Mouse (Mus musculus): Measurements from ENCODE around the gene Zkscan14. TPM values are rescaled to one million over a fixed set of nuclear protein-coding genes. Genes with fewer than 3 reads are reported as not detected.

Gene Zkscan14
- polyA plus RNA-seq, 1 experiment from 2014 or later: 8.5 TPM

DNA sequence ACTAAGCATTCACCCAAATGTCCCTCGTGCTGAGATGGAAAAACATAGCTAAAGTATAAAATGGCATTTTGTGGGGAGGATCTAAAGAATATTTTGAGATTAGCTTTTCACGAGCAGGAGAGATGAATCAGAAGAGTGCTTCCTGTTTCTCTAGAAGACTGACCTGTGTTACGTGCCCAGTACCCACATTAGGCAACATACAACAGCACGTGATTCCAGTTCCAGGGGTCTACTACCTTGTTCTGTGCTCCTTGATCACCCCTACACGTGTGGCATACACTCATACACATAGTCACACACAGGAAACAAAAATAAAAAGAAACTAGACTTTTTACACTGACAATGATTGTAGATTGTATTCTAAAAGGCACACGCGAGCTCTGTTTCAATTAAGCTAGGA, 1.3 kb downstream of the Zkscan14 start:
- no peak overlapping the region for H3K4me3 ChIP-seq (ENCODE audit: low read depth, low read length)
- WGBS: 73% methylated on average over 7 of the region's 7 CpGs
- peaks cover 3% of the 10 kb centered on the region; the same call in 1 of the 2 replicates for H3K4me1 ChIP-seq (ENCODE audit: control insufficient read depth, insufficient read depth, low read length)
- no peaks in the 10 kb centered on the region for H3K36me3 ChIP-seq (replicated peaks; ENCODE audit: control insufficient read depth, insufficient read depth, low read depth, low read length)
- DNase-seq (ENCODE audit: low spot score): no peak
- H3K9ac ChIP-seq (replicated peaks; ENCODE audit: low read length): no peak overlapping the region
- ATAC-seq (replicated peaks; ENCODE audit: insufficient number of reproducible peaks, low FRiP score, low TSS enrichment, low read depth): no peak
- H3K27ac ChIP-seq (replicated peaks; ENCODE audit: low read depth, low read length): no peak overlapping the region
- H3K9me3 ChIP-seq (replicated peaks; ENCODE audit: control insufficient read depth, low read length): no peaks in the 10 kb centered on the region
- no peak overlapping the region for H3K4me2 ChIP-seq (ENCODE audit: low read depth, low read length)
- no peaks in the 10 kb centered on the region for H3K27me3 ChIP-seq (ENCODE audit: control insufficient read depth, insufficient read depth, low read length)

DNA sequence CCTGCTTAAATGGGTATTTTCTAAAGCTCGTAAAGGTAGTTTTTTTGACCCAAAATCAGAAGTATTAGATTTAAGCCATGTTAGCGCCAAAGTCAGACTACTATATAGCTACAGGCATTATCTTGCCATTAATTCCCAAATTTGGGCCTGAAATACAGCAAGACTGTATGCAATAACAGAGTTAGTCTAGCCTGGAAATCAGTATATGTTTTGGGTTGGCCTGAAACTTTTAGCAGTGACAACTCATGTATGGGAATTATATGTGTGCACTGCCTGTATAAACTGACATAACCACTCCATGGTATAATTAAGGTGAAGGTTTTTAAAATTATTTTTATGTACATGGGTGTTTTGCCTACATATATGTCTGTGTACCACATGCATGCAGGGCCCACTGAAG, 9.7 kb downstream of the Zkscan14 start, which contains the start of gene Atp5j2:
Gene Atp5j2, minus strand, starts transcription at position 101 of the 400 bp plus-strand sequence.
- Histone ChIP-seq H3K9ac (replicated peaks; ENCODE audit: low read length) (peak within 1 kb of the TSS; percentile 96), H3K4me3 (ENCODE audit: low read depth, low read length) (peak within 1 kb of the TSS; percentile 83), H3K4me1 (ENCODE audit: control insufficient read depth, insufficient read depth, low read length) (no peaks in the 10 kb centered on the region), H3K27me3 (ENCODE audit: control insufficient read depth, insufficient read depth, low read length) (no peaks in the 10 kb centered on the region), H3K9me3 (replicated peaks; ENCODE audit: control insufficient read depth, low read length) (no peaks in the 10 kb centered on the region), H3K27ac (replicated peaks; ENCODE audit: low read depth, low read length) (peak within 1 kb of the TSS; percentile 23), H3K36me3 (replicated peaks; ENCODE audit: control insufficient read depth, insufficient read depth, low read depth, low read length) (no peaks in the 10 kb centered on the region; the same call in 1 of the 2 replicates), H3K4me2 (ENCODE audit: low read depth, low read length) (peak within 1 kb of the TSS; percentile 79)
- DNase-seq (ENCODE audit: low spot score): no peak
- WGBS: 91% methylated on average over 2 of the region's 2 CpGs
- ATAC-seq (replicated peaks; ENCODE audit: insufficient number of reproducible peaks, low FRiP score, low TSS enrichment, low read depth): no peak

DNA sequence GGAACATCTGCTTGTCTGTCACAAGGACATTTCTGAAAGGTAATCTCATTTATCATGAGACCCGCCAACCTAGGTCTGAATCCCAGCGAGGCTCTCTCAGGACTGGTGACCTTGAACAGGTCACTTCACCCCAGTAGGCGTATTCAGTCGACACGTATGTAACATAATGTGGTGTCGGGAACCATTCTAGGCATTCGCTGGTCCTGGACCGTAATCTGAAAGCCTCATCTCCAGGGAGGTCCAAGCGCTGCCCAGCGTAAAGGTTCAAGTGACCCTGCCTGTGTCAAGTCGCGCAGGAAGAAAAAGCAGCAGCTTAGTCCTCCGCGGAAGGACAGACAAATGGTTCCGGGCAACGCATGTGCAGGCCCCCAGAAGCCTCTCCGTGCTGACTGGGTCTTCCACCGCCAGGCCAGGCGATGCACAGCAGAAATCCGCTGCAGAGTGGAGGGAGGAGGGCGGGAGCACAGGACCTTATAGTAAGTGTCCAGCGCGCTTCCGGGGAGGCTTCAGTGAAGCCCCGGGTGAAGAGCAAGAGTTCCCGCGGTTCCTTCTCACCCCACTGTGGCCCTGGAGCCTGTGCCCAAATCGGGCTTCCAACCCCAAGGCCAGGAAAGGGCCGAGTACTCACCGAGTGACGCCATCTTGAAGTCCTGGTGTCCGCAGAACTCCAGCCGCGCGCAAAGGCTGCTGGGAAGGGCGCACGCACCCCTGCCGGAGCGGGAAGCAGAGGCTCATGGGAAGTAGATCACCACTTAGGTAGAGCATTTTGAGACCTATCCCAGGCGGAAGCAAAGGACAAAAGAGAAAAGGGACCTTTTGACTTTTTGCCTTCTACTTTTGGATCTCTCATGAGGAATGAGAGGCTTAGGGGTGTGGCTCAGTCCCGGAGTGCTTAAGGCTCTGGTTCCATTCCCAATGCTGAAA, 10.5 kb downstream of the Zkscan14 start:
- Histone ChIP-seq H3K27me3 (ENCODE audit: control insufficient read depth, insufficient read depth, low read length) (no peaks in the 10 kb centered on the region), H3K4me1 (ENCODE audit: control insufficient read depth, insufficient read depth, low read length) (no peaks in the 10 kb centered on the region), H3K9me3 (replicated peaks; ENCODE audit: control insufficient read depth, low read length) (no peaks in the 10 kb centered on the region), H3K4me2 (ENCODE audit: low read depth, low read length) (peak overlapping the region; percentile 79), H3K4me3 (ENCODE audit: low read depth, low read length) (peak overlapping the region; percentile 83), H3K36me3 (replicated peaks; ENCODE audit: control insufficient read depth, insufficient read depth, low read depth, low read length) (peaks cover 3% of the 10 kb centered on the region), H3K9ac (replicated peaks; ENCODE audit: low read length) (peak overlapping the region; percentile 96), H3K27ac (replicated peaks; ENCODE audit: low read depth, low read length) (peak overlapping the region; percentile 23)
- under 1% methylated on average over 41 of the region's 41 CpGs for WGBS
- peak; percentile 73 for ATAC-seq (replicated peaks; ENCODE audit: insufficient number of reproducible peaks, low FRiP score, low TSS enrichment, low read depth)
- DNase-seq (ENCODE audit: low spot score): peak; percentile 94

DNA sequence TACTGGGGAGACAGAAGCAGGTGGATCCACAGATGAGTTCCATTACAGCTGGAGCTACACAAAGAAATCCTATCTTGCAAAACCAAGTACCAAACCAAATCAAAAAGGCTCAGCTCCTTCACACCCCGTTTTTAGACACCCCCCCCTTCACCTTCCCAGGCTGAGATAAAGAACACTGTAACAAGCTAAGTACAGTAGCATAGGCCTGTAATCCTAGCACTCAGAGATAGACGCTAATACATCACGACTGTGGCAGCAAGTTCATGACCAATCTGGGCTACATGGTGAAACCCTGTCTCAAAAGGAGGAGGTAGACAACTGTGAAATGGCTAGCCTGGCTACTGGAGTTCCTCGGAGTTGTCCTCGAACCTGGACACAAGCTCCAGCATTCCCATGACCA, 11.3 kb downstream of the Zkscan14 start:
- peak overlapping the region; percentile 79 for H3K4me2 ChIP-seq (ENCODE audit: low read depth, low read length)
- ATAC-seq (replicated peaks; ENCODE audit: insufficient number of reproducible peaks, low FRiP score, low TSS enrichment, low read depth): no peak
- H3K27ac ChIP-seq (replicated peaks; ENCODE audit: low read depth, low read length): no peak overlapping the region

DNA sequence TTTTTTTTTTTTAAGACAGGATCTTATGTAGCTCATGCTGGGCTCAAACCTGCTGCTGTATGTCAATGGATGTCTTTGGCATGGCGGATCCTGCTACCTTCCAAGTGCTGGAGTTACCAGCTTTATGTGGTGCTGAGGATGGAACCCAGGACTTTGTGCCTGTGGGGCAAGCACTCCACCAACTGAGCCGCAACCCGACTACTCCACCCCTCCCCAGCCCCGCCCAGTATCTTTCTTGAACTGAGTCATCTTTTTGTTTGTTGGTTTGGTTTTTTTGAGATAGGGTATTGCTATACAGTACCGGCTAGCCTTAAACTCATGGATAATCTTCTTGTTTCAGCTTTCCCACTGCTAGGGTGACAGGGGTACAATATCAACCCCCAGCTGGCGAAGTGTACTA, 12.3 kb downstream of the Zkscan14 start:
- 91% methylated on average over 6 of the region's 6 CpGs for WGBS
- H3K4me2 ChIP-seq (ENCODE audit: low read depth, low read length): no peak overlapping the region
- H3K4me1 ChIP-seq (ENCODE audit: control insufficient read depth, insufficient read depth, low read length): no peaks in the 10 kb centered on the region
- H3K27me3 ChIP-seq (ENCODE audit: control insufficient read depth, insufficient read depth, low read length): no peaks in the 10 kb centered on the region
- H3K27ac ChIP-seq (replicated peaks; ENCODE audit: low read depth, low read length): no peak overlapping the region
- DNase-seq (ENCODE audit: low spot score) (no peak), ATAC-seq (replicated peaks; ENCODE audit: insufficient number of reproducible peaks, low FRiP score, low TSS enrichment, low read depth) (no peak)
- H3K9me3 ChIP-seq (replicated peaks; ENCODE audit: control insufficient read depth, low read length): no peaks in the 10 kb centered on the region
- peaks cover 5% of the 10 kb centered on the region for H3K36me3 ChIP-seq (replicated peaks; ENCODE audit: control insufficient read depth, insufficient read depth, low read depth, low read length)
- H3K4me3 ChIP-seq (ENCODE audit: low read depth, low read length): no peak overlapping the region
- no peak overlapping the region for H3K9ac ChIP-seq (replicated peaks; ENCODE audit: low read length)

More for the DNA sequence above, 11.3 kb downstream of the Zkscan14 start:
- no peak for DNase-seq (ENCODE audit: low spot score)
- no peaks in the 10 kb centered on the region for H3K27me3 ChIP-seq (ENCODE audit: control insufficient read depth, insufficient read depth, low read length)
- WGBS: 59% methylated on average over 5 of the region's 5 CpGs
- peak overlapping the region; percentile 83 for H3K4me3 ChIP-seq (ENCODE audit: low read depth, low read length)
- H3K36me3 ChIP-seq (replicated peaks; ENCODE audit: control insufficient read depth, insufficient read depth, low read depth, low read length): peaks cover 5% of the 10 kb centered on the region
- H3K9me3 ChIP-seq (replicated peaks; ENCODE audit: control insufficient read depth, low read length): no peaks in the 10 kb centered on the region
- no peaks in the 10 kb centered on the region for H3K4me1 ChIP-seq (ENCODE audit: control insufficient read depth, insufficient read depth, low read length)
- H3K9ac ChIP-seq (replicated peaks; ENCODE audit: low read length): peak overlapping the region; percentile 96

DNA sequence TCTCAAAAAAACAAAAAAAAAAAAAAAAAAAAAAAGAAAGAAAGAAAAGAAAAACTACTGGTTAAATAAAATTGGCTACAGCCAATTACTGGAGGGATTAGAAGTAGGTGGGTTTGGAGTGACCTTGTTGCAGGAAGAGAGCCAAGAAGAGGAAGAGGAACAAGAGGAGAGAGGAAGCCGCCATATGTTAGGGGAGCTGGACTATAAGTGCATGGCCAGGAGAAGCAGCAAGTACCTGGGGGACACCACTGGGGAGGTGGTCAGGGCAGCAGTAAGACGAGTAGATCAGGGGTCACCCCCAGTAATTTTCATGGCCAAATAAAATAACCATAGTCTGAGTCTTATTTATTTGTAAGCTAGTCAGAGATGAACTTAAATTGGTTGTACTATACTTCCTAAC, 16.4 kb downstream of the Zkscan14 start:
- WGBS: 86% methylated on average over 2 of the region's 2 CpGs
- Histone ChIP-seq H3K9ac (replicated peaks; ENCODE audit: low read length) (no peak overlapping the region), H3K4me2 (ENCODE audit: low read depth, low read length) (no peak overlapping the region), H3K4me1 (ENCODE audit: control insufficient read depth, insufficient read depth, low read length) (no peaks in the 10 kb centered on the region), H3K36me3 (replicated peaks; ENCODE audit: control insufficient read depth, insufficient read depth, low read depth, low read length) (peaks cover 13% of the 10 kb centered on the region), H3K9me3 (replicated peaks; ENCODE audit: control insufficient read depth, low read length) (no peaks in the 10 kb centered on the region), H3K27ac (replicated peaks; ENCODE audit: low read depth, low read length) (no peak overlapping the region), H3K4me3 (ENCODE audit: low read depth, low read length) (no peak overlapping the region), H3K27me3 (ENCODE audit: control insufficient read depth, insufficient read depth, low read length) (no peaks in the 10 kb centered on the region)
- ATAC-seq (replicated peaks; ENCODE audit: insufficient number of reproducible peaks, low FRiP score, low TSS enrichment, low read depth) (no peak), DNase-seq (ENCODE audit: low spot score) (no peak)

DNA sequence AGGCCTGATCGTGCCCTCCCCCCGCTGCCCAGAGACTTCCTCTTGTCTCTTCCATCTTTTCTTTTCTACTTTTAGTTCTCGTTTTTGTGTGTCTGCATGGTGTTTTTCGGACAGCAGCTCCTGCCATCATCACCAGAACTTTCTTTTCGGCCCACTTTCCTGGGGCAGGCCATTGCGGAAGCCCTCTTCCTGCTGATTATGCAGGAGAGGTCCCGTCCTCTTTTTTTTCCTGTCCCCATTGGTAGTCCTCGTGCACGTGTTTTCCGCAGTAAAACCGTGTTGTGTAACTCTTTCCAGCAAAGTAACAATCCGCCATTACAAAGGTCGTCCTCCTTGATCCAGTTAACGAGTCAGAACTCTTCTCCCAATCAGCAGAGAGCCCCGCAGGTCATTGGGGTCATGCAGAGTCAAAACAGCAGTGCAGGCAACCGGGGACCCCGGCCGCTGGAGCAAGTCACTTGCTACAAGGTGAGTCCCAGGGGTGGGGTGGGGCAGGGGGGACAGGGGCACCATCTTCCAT, 23.1 kb downstream of the Zkscan14 start:
- H3K9ac ChIP-seq (replicated peaks; ENCODE audit: low read length): no peak overlapping the region
- DNase-seq (ENCODE audit: low spot score) (no peak), ATAC-seq (replicated peaks; ENCODE audit: insufficient number of reproducible peaks, low FRiP score, low TSS enrichment, low read depth) (no peak)
- no peaks in the 10 kb centered on the region for H3K4me1 ChIP-seq (ENCODE audit: control insufficient read depth, insufficient read depth, low read length)
- no peak overlapping the region for H3K4me2 ChIP-seq (ENCODE audit: low read depth, low read length)
- no peaks in the 10 kb centered on the region for H3K9me3 ChIP-seq (replicated peaks; ENCODE audit: control insufficient read depth, low read length)
- WGBS: 86% methylated on average over 18 of the region's 18 CpGs
- no peaks in the 10 kb centered on the region for H3K27me3 ChIP-seq (ENCODE audit: control insufficient read depth, insufficient read depth, low read length)
- H3K27ac ChIP-seq (replicated peaks; ENCODE audit: low read depth, low read length): no peak overlapping the region
- H3K36me3 ChIP-seq (replicated peaks; ENCODE audit: control insufficient read depth, insufficient read depth, low read depth, low read length): peaks cover 11% of the 10 kb centered on the region
- H3K4me3 ChIP-seq (ENCODE audit: low read depth, low read length): no peak overlapping the region

DNA sequence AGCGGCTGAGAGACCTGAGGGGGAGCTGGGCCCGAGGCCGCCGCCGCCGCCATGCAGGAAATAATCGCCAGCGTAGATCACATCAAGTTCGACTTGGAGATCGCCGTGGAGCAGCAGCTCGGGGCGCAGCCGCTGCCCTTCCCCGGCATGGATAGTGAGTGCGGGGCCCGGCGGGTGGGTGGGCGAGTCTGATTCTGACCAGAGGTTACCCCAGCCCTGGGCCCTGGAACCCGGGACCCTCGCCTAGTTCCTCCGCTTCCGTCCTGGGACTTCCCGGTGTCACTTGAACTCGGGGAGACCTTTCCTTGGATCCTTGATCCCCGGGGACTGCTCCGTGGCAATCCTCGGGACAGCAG, 34.4 kb downstream of the Zkscan14 start:
- WGBS: 0% methylated on average over 28 of the region's 28 CpGs
- no peaks in the 10 kb centered on the region for H3K9me3 ChIP-seq (replicated peaks; ENCODE audit: control insufficient read depth, low read length)
- peak overlapping the region; percentile 52; the same call in 1 of the 2 replicates for H3K27ac ChIP-seq (replicated peaks; ENCODE audit: low read depth, low read length)

More for the DNA sequence above, 34.4 kb downstream of the Zkscan14 start:
- Histone ChIP-seq H3K4me1 (ENCODE audit: control insufficient read depth, insufficient read depth, low read length) (no peaks in the 10 kb centered on the region), H3K9ac (replicated peaks; ENCODE audit: low read length) (peak overlapping the region; percentile 97), H3K36me3 (replicated peaks; ENCODE audit: control insufficient read depth, insufficient read depth, low read depth, low read length) (no peaks in the 10 kb centered on the region; the same call in 1 of the 2 replicates), H3K27me3 (ENCODE audit: control insufficient read depth, insufficient read depth, low read length) (no peaks in the 10 kb centered on the region), H3K4me3 (ENCODE audit: low read depth, low read length) (peak overlapping the region; percentile 95), H3K4me2 (ENCODE audit: low read depth, low read length) (peak overlapping the region; percentile 44)
- DNase-seq (ENCODE audit: low spot score): no peak
- ATAC-seq (replicated peaks; ENCODE audit: insufficient number of reproducible peaks, low FRiP score, low TSS enrichment, low read depth): peak; percentile 64; the same call in 1 of the 2 replicates
